Mouse (Mus musculus) layer of hippocampus, adult 8-10 months (tissue): ENCODE results near the gene Ucp3. TPM values are rescaled to one million over a fixed set of nuclear protein-coding genes. Genes with fewer than 3 reads are reported as not detected.
"Not testable (repeated sequence)": the region's sequence is repeated elsewhere in the genome, so short reads cannot be mapped to it uniquely, and the experiment has no call there.

Experiments
- DNase-seq, 2 experiments: peaks; one replicate each; pipeline ENCODE4 v3.0.0; 2022; ENCODE audit warnings: low spot score in 2 of 2
- total RNA-seq, 4 experiments: library from RNA; stranded (reverse); gene quantifications; 2 replicates each; pipeline ENCODE4 v1.2.4; 2022

The Ucp3 gene
- total RNA-seq, 4 experiments from 2014 or later: 2.1 to 2.9 (median 2.2) TPM

DNA sequence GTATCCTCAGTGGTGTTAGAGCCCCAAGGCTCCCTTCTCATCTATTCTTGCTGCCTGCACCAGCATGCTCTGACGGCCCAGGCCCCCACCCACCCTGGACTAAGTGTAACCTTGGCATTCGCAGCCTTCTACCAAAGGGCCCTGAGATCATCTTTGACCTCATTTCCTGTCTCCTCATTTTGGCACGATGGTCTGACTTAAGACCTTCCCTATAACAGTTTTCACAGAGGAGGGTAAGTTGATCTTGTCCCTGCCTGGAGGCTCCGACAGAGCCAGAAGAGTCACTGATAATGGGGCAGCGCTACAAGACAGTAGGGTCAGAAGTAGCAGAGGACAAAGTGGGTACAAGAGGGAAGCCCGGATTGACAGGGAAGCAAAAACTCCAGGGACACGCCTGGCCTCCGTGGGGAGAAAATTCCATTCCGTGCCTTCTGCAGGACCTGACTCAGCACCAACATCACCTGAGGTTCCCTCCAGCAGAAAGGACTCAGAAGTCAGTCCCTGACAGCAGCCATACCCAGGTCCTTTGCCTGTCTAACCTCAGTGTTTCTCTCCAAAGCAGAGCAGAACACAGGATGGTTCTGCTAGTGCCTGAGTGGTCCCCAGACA lies 1.2 kb downstream of the Ucp3 start:
- no peak for DNase-seq

DNA sequence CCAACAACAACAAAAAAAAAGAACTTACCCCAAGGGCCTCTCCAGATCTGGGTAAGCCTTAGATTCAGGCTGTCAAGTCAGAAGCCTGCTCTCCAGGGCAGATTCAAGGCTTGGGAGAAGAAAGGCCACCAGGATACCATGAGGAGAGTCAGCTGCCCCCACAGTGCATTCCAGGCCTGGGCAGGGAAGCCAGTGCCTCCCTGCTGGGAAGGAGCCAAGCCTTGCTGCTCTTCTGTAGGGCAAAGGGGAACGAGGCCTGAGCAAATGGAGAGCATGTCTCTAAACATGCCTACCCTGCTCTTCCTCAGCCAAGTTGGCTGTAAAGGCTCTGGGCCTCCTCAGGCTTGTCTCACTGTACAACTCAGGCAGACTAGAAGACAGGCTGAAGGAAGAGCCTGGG lies 1.9 kb downstream of the Ucp3 start:
- no peak for DNase-seq

DNA sequence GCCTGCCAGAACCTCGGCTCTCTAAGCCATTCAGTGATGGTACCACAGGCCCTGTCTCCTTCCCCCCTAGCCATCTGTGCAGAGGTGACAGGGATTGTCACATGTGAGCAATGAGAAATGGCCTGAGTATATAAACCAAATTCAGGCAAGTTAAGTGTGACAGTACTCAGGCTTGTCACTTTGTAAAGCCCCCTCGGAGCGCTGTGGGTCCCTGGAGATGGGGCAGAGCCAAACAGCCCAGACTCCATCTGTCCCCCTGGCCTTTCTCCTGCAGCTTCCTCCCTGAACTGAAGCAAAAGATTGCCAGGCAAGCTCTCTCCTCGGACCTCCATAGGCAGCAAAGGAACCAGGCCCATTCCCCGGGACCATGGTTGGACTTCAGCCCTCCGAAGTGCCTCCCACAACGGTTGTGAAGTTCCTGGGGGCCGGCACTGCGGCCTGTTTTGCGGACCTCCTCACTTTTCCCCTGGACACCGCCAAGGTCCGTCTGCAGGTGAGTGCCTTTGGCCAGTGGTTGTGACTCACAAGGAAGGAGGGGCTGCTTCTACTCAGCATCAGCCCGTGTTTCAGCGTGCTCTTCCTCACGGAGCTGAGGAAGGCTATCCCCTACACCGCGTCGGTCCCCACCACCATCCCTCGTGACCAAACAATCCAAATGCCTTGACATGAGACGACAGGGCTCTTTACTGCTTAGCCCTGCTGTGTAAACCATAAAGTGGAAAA lies 6.5 kb downstream of the Ucp3 start:
- no peak for DNase-seq

DNA sequence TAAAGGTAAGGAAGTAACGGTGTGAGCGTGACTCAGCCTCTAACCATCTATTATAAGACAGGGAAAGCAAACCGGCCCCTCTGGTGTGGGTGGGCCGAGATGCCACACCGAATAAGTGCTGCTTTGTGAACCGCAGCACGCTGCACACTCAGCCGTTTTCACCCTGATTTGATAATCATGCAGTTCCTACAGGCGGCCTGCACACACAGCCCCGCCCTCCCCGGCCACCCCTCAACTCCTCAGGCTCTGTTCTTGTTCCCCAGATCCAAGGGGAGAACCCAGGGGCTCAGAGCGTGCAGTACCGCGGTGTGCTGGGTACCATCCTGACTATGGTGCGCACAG lies 7.0 kb downstream of the Ucp3 start:
- DNase-seq: no peak

DNA sequence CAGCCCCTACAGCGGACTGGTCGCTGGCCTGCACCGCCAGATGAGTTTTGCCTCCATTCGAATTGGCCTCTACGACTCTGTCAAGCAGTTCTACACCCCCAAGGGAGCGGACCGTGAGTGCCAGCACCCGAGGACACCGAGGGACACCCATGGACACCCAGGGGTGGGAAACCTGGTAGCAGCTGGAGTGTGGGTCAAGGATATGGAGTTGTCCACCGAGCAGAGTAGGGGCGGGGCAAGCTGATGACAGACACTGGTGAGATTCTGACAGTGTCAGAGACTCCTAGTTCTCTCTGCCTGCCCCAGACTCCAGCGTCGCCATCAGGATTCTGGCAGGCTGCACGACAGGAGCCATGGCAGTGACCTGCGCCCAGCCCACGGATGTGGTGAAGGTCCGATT lies 7.4 kb downstream of the Ucp3 start:
- DNase-seq: no peak

DNA sequence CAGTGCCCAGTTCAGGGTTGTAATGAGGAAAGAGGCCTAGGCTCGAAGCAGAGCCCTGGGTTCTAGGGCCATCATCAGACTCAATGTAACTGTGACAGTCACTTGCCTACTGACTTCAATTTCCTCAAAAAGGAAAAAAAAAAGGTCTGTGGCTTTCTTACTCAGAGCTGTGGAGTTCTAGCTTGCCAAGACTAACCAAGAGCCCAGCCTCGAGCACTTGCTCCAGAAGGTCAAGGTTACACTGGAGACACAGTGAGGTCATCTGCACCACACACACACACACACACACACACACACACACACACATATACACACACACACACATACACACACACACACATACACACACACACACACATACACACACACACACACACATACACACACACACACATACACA lies 9.3 kb downstream of the Ucp3 start:
- DNase-seq: not testable (repeated sequence)

DNA sequence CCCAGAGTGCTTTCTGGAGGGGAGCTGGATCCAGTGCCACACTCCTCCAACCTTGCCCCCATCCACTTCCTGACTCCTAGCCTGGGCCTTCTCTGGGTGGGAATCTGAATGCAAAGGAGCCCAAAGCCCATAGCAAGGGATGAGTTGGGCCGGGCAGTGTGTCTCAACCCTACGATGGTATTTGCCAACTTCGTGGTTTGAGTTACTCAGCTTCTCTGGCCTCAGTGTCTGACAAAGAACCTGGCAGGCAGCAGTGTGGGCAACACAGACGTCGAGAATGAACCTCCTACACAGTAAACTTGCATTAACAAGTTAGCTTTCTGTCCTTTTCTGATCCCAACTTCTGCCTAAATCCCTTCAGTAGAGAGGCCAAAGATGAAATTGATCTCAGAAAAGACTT lies 11.7 kb downstream of the Ucp3 start:
- no peak for DNase-seq

DNA sequence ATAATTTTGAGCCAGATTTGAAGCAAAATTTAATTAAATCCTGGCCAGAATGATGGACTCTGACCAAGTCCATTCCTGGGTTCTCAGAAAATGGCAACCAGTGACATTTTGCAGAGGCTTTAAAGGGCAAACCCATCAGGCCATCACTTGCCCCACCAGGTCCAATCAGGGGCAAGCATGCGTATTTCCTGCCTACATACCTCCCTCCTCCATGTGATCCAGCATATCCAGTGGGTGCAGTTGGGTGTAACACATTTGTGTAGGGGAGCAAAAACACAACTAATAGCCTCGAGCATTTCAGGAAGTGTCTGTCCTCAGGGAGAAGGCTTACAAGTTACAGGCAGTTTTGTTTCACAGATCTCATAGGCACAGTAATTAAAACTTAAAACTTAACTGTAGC lies 14.5 kb downstream of the Ucp3 start:
- no peak for DNase-seq

DNA sequence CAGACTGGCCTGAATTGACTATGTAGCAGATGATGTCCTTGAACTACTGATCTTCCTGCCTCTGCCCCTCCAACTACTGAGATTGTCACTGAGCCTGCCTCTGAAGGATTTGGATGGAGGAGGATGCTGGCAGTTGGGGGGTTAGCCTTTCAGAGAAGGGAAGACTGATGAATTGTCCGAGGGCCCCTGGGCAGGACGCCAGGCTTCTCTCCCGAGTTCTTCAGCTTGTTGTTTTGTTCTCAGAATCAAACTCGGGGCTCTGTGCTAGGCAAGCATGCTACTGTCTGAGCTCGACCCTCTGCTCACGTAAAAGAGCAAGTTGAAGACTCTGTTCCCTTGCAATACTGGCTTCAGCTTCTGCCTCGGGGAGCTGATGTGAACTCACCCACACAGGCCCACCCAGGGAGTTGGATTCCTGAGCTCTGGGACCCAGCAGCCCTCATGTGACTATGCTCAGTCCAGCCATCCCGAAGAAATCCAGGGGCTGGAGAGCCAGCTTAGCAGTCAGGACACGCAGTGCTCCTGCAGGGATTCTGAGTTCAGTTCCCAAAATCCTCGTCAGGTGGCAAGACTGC lies 15.8 kb downstream of the Ucp3 start:
- no peak for DNase-seq

DNA sequence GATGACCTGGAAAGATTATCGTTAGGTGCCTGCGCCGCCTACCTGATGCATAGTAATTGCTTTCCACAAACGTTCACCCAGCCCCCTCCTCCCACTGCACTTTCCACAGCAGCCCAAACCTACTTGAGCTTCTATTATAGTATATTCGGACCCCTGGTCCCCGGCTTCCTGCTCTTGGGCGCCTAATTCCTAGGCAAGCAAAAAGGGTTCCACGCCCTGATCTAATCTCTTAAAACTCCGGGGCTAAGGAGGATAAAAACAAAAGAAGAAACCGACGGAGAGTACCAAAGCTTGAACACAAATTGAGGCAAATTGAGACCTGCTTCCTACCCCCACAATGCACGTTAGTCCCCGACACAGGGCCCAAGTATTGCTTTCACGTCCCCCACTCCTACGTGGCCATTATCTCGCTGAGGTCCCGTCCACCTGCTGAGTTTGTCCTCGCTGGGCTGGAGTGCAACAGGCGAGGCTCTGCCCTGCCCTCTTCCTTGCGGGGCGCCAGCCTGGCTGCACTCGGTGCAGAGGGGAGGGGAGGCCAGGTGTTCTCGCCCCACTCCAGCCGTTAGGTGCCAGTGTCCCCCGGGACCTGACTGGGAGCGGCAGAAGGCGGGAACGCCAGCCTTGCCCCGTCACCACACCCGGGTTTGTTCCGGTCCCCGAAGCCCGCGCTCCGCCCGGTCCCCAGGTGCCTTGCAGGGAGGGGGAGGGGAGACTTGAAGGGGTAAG lies 19.8 kb downstream of the Ucp3 start:
- no peak for DNase-seq

DNA sequence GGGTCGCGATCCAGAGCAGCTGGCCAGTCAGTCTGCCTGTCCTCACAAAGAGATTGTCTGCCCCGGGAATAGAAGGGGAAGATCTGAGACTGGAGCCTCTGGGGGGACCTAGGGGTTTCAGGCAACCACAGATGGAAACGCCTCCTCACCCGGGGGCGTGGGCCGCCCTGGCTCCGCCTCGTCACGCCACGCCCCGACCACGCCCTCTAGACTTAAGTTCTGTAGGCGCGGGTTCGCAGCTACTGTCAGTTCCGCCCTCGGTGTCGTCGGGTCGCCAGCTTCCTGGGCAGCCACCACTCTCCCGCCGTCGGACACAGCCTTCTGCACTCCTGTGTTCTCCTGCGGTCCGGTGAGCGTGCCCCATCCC lies 20.3 kb downstream of the Ucp3 start, which contains the start of gene Ucp2:
Gene Ucp2 (plus strand): TSS at position 221 of the 367 bp plus-strand sequence.
- DNase-seq: peak; percentile 40 to 42

DNA sequence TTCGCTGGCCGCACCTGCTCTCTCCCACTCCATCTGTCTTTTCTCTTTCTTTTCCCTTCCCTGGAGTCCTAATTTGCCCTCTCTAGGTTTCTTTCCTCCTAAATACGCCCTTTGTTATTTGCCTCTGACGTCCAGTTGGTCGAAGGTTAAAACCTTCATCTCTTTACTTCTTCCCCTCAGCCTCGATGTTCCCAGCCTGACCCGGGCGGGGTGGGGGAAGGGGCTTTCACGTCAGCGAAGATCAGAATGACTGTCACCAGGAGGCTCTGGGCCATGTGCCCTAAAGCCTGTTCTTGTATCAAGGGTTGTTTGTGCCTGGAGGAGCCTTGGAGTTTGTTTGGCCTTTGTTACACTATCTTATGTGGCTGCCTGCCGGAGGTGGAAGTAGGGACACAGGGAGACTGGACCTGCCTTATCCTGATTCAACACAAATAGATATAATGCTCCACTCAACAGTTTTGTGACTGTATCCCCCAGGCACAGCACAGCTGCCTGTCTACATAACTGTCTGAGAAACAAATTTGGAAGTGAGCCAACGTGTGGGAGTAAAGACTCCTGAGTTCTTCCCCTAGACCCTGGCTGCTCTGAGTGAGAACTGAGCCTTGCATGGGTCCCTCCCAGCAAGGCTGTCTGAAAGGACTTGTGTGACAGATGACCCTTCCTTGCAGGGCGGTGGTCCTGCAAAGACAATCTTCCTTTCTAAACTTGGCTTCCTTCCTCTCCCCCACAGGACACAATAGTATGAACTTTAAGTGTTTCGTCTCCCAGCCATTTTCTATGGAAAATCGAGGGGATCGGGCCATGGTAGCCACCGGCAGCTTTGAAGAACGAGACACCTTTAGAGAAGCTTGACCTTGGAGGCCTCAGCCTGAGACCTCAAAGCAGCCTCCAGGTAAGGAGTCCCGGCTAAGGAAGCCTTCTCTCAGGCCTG lies 21.0 kb downstream of the Ucp3 start:
- DNase-seq: no peak

DNA sequence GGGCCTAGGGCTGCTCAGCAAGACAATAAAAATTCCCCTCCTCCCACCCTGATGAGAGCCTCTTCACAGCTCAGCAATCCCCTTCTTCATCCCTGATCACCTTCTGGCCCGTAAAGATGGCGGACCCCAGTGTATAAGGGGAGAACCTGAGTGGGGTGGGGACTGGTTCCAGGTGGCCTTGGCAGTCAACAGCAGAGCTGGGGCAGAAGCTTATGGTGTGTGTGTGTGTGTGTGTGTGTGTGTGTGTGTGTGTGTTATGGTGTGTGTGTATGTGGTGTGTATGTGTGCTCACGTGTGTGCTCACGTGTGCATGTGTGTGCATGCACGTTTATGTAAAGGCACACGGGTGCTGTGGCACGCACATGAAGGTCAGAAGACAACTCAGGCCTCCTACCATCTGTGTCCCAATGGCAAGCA lies 21.6 kb downstream of the Ucp3 start:
- DNase-seq: no peak

DNA sequence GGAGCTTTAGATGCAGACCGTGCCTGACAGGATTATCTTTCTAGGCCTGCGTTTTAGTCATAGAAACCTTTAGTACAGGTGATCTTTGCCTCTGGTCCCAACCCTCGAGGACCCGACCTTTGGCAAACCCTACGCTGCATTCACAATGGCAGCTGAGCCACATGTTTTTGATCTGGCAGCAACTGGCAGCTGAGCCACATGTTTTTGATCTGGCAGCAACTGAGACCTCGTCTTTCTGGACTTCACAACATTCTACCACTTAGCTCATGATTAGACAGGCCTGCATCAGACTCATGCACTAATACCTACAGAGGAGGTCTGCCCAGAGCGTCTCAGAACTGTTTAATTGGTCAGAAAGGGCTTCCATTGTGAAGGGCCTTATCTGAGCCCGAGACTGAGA lies 22.3 kb downstream of the Ucp3 start:
- no peak for DNase-seq

DNA sequence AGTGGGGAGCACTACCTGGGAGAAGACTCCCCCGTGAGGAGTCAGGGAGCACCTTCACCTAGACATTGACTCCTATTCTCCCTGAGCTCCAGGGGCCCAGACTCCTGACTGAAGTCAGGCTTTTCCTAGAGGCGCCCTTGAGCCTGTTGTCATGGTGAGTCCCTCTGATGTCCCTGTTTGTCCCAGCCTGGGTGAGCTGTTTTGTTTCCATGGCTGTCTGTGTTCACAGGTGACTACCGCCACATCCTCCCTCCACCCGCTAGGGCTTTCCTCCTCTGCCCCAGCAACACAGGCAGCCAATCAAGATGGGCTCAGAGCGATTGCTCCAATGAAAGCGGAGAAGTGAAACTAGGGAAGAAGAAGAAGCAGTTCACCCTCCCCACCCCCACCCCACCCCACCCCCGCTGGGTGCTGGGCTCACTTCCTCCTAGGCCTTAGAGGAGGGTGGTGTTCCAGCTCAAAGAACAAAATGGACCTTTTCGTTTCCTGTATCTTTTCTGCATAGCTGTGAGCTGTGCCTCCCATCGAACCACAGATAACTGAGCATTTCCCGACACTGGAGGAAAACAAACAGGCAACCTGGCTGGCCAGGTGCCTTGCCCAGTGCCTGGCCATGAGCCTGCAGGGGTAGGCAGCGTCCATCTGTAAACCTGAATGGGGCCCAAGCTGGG lies 22.9 kb downstream of the Ucp3 start:
- peak; percentile 64 to 76 for DNase-seq

DNA sequence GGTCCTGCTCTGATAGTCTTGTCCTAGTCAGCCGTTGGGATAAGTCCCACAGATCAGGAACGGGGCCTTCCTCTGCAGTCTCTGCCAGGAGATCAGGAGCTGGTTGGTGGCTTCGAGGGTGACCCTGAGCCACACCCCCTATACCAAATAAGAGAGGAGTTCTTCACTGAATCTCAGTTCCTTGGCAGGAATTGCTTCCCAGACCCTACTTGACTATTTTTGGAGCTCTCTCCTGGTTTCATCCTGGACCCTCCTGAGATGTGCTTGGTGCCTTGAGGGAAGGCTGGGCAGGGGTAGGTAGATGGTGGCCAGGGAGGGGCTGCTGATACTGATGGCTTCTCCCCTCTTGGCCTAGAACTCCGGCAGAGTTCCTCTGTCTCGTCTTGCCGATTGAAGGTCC lies 23.6 kb downstream of the Ucp3 start:
- DNase-seq: no peak

DNA sequence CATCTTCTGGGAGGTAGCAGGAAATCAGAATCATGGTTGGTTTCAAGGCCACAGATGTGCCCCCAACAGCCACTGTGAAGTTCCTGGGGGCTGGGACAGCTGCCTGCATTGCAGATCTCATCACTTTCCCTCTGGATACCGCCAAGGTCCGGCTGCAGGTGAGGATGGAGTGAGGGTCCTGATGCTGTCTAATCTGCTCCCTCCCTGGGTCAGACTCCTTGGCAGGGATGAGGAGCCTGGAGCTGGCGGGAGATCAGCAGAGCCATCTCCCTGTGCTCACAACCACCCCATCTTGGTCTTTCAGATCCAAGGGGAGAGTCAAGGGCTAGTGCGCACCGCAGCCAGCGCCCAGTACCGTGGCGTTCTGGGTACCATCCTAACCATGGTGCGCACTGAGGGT lies 24.0 kb downstream of the Ucp3 start:
- DNase-seq: no peak

DNA sequence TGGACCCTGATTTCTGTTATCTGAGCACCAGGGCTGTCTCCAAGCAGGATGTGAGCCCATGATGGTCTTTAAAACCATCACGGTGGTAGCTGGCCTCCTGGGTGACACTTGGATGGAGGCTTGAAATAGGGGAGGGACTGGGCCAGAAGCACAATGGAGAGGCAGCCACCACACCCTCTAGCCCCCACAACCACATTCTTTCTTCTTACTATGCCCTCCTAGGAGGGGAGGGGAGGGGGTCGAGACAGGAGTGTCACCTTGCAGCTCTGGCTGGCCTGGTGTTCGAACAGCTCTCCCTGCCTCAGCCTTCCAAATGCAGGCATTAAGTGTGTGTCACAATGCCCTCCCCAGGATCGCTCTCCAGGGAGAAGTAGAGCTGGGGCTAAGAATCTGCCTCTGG lies 24.6 kb downstream of the Ucp3 start:
- DNase-seq: no peak

DNA sequence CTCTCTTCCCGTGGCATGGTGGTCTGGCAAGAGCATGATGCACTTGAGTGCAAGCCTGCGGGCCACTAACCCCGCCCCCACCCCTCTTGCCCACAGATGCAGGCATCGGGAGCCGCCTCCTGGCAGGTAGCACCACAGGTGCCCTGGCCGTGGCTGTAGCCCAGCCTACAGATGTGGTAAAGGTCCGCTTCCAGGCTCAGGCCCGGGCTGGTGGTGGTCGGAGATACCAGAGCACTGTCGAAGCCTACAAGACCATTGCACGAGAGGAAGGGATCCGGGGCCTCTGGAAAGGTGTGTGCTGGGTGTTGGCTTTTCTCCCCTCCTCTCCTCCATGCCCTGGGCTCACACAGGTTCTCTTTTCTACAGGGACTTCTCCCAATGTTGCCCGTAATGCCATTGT lies 25.2 kb downstream of the Ucp3 start:
- no peak for DNase-seq

DNA sequence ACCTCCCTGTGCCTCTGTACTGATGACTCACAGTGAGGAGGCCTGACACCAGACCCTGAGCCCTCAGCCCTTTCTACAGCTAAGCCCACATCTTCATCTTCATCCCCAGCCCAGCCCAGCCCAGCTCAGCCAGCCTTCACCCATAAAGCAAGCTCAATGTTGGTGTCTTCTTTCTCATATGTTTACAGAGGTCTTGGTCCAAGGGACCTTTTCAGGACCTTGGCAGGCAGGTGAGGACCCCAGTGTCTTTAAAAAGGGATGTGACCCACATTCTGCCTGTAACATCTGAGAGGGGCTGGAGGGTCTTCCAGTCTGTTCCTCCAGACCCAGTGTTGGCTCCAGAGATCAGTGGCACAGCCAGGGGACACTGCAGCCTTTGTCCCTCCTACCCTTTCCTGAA lies 26.7 kb downstream of the Ucp3 start:
- DNase-seq: no peak
